Mouse (Mus musculus): ENCODE results near the gene Nrxn1. TPM values are rescaled to one million over a fixed set of nuclear protein-coding genes. Genes with fewer than 3 reads are reported as not detected.

The Nrxn1 gene
- total RNA-seq, 2 experiments from 2014 or later, result 615 to 617 TPM

DNA sequence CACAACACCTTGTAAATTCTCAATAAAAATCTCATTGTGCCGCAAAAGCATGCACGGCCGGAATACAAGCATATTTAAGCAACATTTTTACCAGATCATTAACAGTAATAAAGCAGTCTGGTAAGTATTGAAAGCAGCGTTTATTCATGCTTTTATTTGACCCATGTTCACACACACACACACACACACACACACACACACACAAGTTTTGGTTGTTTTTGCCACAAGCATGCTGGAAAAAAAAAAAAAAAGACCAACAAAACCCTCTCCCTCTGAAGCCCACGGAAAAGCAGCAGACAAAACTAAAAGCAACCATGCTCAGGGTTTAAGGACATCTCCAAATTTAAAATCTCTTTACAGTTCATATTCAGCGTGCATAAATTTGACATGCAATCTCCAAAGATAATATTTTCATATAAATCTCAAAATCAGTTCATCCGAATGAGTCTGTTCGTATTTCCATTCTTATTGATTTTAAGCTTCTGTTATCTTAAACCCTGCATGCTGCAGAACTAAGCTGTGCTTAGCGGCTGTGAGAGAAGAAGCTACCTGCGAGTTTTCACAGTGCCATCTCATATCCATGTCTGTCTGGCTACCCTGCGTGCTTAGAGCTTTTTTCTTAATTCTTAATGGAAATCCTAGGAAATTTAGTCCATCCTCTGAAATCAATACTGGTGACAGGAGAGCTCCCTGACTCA lies 1005.1 kb downstream of the Nrxn1 start:
- no peak for DNase-seq (ENCODE audit: extremely low spot score in 1 of 2, low spot score in 2 of 2)
- no peak for TF ChIP-seq CTCF (IDR thresholded peaks at IDR 0.05)
- peak overlapping the region; percentile 70 for H3K27ac ChIP-seq
- intact Hi-C loops (cut with DNase I), result loop anchor here (5.0 to 10.0 kb wide), 3 partner anchors 353 to 435 kb away; no protein-coding TSS in a partner anchor
- H3K4me3 ChIP-seq, result peak overlapping the region; percentile 64

DNA sequence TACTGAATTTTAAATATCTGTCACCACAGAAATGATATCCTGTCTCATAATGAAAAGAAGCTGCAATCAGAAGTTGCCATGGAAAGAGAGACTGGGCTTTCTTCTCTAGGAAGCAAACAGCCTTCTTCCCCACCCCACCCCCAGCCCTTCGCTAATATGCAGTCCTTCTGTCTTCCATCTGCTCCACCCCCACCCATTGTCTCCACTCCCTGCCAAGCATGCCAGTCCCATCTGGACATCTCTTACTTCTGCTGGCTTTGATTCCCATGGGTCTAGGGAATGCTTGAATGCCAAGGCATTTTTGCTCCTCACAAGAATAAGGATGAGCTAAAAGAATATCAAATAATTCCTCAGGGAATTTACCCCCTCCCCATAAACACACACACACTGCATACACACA lies 1006.0 kb downstream of the Nrxn1 start:
- intact Hi-C loops (cut with DNase I), result loop anchor here (5.0 to 10.0 kb wide), 3 partner anchors 352 to 435 kb away; no protein-coding TSS in a partner anchor
- peak; percentile 44 to 61 for DNase-seq (ENCODE audit: extremely low spot score in 1 of 2, low spot score in 2 of 2)
- Histone ChIP-seq H3K4me3 (peak overlapping the region; percentile 64), H3K27ac (peak overlapping the region; percentile 70)
- TF ChIP-seq CTCF (IDR thresholded peaks at IDR 0.05), result no peak

GRCm38 (mm10) chr17:90079003-90079402 lies 1013.9 kb downstream of the Nrxn1 start:
- H3K4me3 ChIP-seq, result no peak overlapping the region
- no peak for TF ChIP-seq CTCF (IDR thresholded peaks at IDR 0.05)
- H3K27ac ChIP-seq, result peak overlapping the region; percentile 3; the same call in 1 of the 2 replicates
- no peak for DNase-seq (ENCODE audit: extremely low spot score in 1 of 2, low spot score in 2 of 2)
- intact Hi-C loops (cut with DNase I), result no loop called here

- H3K4me3 ChIP-seq, result no peak overlapping the region
- no peak overlapping the region; the same call in 1 of the 2 replicates for H3K27ac ChIP-seq
- intact Hi-C loops (cut with DNase I), result no loop called here
- TF ChIP-seq CTCF (IDR thresholded peaks at IDR 0.05), result no peak
- DNase-seq (ENCODE audit: extremely low spot score in 1 of 2, low spot score in 2 of 2), result no peak
Observed at GRCm38 (mm10) chr17:90078488-90078887, 1014.4 kb downstream of the Nrxn1 start.

DNA sequence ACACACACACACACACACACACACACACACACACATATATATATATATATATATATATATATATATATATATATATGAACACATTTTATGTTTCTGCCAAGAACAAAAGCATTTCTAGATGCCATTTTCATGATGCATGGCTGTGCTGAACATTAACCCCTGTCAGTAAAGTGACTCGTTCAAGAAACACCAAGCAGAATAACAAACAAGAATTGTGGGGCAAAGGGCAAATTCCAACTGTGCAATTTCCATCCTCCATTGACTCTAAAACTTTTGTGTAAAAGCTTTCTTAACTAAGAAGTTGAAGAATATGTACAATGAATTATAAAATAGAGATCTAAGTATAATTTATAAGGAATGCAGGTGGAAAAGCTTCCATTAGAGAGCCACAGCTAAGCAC lies 1030.0 kb downstream of the Nrxn1 start:
- intact Hi-C loops (cut with DNase I), result no loop called here
- Histone ChIP-seq H3K4me3 (no peak overlapping the region), H3K27ac (no peak overlapping the region)
- no peak for TF ChIP-seq CTCF (IDR thresholded peaks at IDR 0.05)
- no peak for DNase-seq (ENCODE audit: extremely low spot score in 1 of 2, low spot score in 2 of 2)

GRCm38 (mm10) chr17:90060872-90061271 lies 1032.0 kb downstream of the Nrxn1 start:
- Histone ChIP-seq H3K27ac (peak overlapping the region; percentile 68), H3K4me3 (no peak overlapping the region)
- DNase-seq (ENCODE audit: extremely low spot score in 1 of 2, low spot score in 2 of 2), result no peak
- TF ChIP-seq CTCF (IDR thresholded peaks at IDR 0.05), result no peak
- intact Hi-C loops (cut with DNase I), result no loop called here

- DNase-seq (ENCODE audit: extremely low spot score in 1 of 2, low spot score in 2 of 2), result no peak
- H3K27ac ChIP-seq, result peak overlapping the region; percentile 68; the same call in 1 of the 2 replicates
Observed at GRCm38 (mm10) chr17:90060168-90060567, 1032.7 kb downstream of the Nrxn1 start.

DNA sequence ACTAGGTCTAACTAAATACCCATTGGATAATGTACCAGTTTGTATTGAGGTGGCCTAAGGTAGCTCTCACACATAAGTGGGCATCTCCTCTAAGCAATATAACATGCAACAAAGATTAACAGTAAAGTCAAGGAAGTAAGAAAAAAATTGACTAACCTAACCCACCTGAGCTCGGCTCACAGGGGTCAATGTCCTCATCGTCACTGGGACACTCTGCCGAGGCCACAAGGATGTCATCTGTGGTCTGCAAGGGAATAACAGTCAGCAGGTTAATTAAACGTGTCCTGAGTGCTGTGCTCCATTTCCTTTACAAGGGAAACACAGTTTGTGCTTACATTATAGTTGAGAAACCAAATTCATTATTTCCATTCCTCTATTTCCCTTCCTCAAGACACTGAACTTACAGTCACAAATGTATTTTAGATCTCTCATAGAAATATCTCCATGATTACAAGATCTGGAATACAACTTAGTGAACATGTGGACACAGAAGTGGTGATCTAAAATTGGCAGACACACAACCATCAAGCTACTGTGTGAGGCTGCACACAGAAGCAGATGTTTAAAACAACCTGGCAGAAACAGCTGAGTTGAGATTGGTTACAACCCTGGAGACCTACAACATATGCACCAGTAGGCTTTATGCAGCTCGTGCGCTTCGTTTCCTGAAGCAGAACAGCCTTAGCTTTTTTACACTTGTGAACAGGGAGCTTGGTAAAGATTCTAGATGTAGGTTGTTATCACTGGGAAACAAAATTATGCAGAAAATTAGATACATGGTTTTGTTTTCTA lies 1033.4 kb downstream of the Nrxn1 start:
- no peak for TF ChIP-seq CTCF (IDR thresholded peaks at IDR 0.05)
- Histone ChIP-seq H3K4me3 (no peak overlapping the region), H3K27ac (no peak overlapping the region; the same call in 1 of the 2 replicates)
- no peak for DNase-seq (ENCODE audit: extremely low spot score in 1 of 2, low spot score in 2 of 2)
- intact Hi-C loops (cut with DNase I), result no loop called here

More at GRCm38 (mm10) chr17:90060168-90060567, 1032.7 kb downstream of the Nrxn1 start:
- no peak overlapping the region for H3K4me3 ChIP-seq
- no peak for TF ChIP-seq CTCF (IDR thresholded peaks at IDR 0.05)
- intact Hi-C loops (cut with DNase I), result no loop called here

DNA sequence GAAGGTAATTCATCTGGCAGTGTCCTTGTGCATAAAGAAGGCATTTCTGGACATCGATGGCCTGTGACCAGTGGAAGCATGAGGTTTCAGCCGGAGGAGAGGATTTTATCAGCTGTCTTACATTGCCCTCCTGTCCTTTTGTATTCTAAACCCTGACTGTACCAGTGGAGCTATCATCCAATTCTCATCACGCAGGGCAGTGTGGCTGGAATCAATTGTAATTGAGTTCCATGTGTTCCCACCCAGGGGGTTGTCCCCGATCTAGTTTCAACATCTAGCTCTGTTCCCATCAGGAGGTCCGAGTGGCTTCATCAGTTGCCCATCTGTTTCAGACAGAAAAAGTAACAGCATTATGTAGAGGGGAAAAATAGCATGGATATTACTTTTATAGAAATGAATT lies 1038.6 kb downstream of the Nrxn1 start:
- H3K27ac ChIP-seq, result no peak overlapping the region
- H3K4me3 ChIP-seq, result no peak overlapping the region
- DNase-seq (ENCODE audit: extremely low spot score in 1 of 2, low spot score in 2 of 2), result no peak
- TF ChIP-seq CTCF (IDR thresholded peaks at IDR 0.05), result no peak
- intact Hi-C loops (cut with DNase I), result no loop called here

DNA sequence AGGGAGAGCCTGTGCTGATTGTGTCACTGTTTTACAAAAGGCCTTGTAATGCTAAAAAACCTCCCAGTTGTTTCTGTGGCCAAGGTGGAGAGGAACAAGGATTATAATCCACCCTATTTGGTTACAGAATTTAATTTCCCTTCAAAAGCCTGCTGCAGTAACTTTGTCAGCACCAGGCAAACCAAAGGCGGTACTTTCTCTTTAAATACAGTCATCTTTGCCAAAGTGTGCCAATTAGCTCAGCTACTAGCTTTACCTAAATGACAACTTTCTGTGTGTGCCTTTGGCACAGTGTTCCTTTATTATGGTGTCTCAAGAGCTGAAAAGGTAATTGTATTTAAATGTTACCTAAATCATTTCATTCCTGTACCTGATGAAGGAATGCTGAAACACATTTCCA lies 1053.6 kb downstream of the Nrxn1 start:
- no peak overlapping the region for H3K4me3 ChIP-seq
- no peak for TF ChIP-seq CTCF (IDR thresholded peaks at IDR 0.05)
- intact Hi-C loops (cut with DNase I), result no loop called here
- DNase-seq (ENCODE audit: extremely low spot score in 1 of 2, low spot score in 2 of 2), result no peak
- peak overlapping the region; percentile 13; the same call in 1 of the 2 replicates for H3K27ac ChIP-seq

GRCm38 (mm10) chr17:90032416-90032815 lies 1060.5 kb downstream of the Nrxn1 start:
- no peak for TF ChIP-seq CTCF (IDR thresholded peaks at IDR 0.05)

DNA sequence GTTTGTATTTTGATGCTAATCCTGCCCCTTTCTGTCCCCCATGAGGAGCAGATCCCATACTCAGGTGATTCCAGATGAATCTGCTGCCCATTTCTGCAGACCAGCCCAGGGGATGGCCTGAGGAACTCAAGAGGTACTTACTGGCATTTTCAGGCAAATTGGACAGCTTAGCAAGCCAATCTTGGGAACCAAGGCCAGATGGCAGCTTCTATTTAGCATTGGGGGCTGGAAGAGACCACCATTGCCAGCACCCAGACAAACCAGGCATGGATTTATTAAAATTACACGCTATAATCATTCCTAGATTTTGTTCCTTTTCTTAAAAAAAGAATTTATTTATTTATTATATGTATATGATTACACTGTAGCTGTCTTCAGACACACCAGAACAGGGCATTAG lies 1076.2 kb downstream of the Nrxn1 start:
- no peak overlapping the region for H3K27ac ChIP-seq
- H3K4me3 ChIP-seq, result no peak overlapping the region
- TF ChIP-seq CTCF (IDR thresholded peaks at IDR 0.05), result no peak
- DNase-seq (ENCODE audit: extremely low spot score in 1 of 2, low spot score in 2 of 2), result no peak
- intact Hi-C loops (cut with DNase I), result no loop called here

More at GRCm38 (mm10) chr17:90032416-90032815, 1060.5 kb downstream of the Nrxn1 start:
- H3K4me3 ChIP-seq, result no peak overlapping the region
- intact Hi-C loops (cut with DNase I), result no loop called here
- no peak for DNase-seq (ENCODE audit: extremely low spot score in 1 of 2, low spot score in 2 of 2)
- no peak overlapping the region for H3K27ac ChIP-seq
